Mouse (Mus musculus) heart, postnatal 10 days (tissue): ENCODE measurements around the gene Tpcn2. TPM values are rescaled to one million over a fixed set of nuclear protein-coding genes. Genes with fewer than 3 reads are reported as not detected.

Source experiments
- DNase-seq, 2 experiments: peaks; one replicate each; pipeline ENCODE4 v3.0.0; 2021
- intact Hi-C: fragments of 180-260 bp; cut with DNase I; formaldehyde crosslinking; loops from one replicate; pipeline ENCODE4 v1.15.1; 2025
- total RNA-seq, 2 experiments: library from RNA; stranded (reverse); gene quantifications; 2 replicates each; pipeline ENCODE4 v1.2.3; 2021

The Tpcn2 gene
- total RNA-seq, 2 experiments from 2014 or later: 5.5 to 7.6 TPM

DNA sequence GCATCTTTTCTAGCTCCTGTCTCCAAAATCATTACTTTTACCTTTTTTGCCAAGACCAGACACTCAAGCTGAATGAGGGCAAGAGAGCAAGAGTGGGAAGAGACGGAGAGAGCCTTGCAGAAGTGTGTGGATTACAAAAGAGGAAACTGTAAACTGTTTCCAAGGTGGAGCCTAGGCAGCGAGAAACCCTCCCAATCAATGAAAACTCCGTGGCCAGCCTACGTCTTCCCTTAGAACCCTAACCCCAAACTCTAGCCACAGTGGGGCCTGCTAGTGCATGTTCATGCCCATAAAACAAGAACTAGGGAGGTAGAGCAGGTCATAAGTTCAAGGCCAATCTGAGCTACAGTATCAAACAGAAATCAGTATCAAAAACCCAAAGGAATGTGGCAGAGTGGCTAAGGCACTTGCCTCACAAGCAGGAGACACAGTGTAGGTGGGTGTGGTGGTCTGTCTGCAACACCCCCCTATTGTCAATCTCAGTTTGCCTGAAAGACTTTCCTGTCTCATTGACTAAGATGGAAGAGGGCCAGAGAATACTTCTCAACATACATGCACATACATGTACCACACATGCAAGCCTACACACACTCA is 73.2 kb downstream of the Tpcn2 start:
- no peak for DNase-seq
- intact Hi-C loops: no loop called here

DNA sequence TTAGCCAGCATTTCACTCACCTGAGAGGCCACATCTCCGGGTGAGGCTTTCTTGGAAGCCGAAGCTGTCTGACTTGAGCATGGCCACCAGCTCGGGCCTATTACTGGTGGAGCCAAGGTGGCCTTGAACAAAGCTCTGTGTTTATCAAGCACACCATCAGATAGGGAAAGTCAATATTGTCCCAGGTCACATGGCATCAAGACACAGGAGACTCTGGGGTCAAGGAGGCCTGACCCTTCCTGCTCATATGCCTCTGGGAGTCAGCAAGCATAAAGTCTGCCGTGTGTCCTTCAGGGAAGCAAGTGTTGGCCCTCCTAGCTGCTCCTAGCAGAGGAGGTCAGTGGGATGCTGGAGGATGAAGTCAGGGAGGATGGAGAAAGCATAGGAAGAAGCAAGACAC is 75.8 kb downstream of the Tpcn2 start, which contains the start of gene 1810010D01Rik:
Gene 1810010D01Rik (minus strand): TSS at position 114 of the 400 bp plus-strand sequence.
- intact Hi-C loops: no loop called here
- DNase-seq: no peak

DNA sequence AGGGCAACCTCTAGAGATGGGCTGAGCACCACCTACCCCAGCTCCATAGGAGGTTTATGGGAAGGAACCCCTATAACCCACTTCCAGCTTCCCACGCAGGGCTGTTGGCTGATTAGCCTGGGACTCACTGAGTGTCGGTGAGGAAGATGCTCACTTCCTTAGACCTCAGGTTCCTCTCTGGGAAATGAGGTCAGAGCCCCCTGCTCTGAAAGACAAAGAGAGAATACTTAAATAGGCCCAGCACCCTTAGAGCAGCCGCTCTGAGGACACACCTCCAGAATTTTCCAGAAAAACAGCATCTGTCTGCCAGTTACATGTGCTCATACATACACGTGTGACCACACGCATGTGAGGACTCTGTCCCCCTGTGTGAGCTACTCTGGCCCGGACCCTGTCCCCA is 77.0 kb downstream of the Tpcn2 start:
- intact Hi-C loops: no loop called here
- no peak for DNase-seq

DNA sequence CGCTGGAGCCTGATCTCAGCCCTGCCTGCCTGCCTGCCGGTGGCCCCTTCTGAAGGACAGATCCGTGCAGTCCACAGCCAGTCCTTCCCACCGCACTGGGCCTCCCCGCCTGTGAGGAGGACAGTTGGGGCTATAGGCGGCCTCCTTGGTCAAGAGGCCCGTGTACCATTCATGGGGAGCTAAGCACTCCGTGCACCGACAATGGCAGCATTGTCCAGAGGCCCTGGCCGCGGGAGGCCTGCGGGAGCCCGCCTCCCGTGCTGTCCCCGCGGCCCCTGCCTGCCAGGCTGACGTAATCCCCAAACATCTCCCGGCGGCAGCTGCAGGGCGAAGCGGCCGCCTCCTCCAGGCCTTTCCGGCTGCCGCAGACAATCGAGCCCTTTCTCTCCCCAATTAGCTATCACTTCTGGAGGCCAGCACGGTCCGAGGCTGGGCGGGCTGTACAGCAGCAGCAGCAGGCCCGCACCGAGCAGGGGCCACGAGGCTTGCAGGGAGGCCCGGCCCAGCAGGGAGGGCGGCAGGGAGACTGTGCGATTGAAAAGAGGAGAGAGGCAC is 77.7 kb downstream of the Tpcn2 start:
- DNase-seq: peak; percentile 85
- intact Hi-C loops: no loop called here

DNA sequence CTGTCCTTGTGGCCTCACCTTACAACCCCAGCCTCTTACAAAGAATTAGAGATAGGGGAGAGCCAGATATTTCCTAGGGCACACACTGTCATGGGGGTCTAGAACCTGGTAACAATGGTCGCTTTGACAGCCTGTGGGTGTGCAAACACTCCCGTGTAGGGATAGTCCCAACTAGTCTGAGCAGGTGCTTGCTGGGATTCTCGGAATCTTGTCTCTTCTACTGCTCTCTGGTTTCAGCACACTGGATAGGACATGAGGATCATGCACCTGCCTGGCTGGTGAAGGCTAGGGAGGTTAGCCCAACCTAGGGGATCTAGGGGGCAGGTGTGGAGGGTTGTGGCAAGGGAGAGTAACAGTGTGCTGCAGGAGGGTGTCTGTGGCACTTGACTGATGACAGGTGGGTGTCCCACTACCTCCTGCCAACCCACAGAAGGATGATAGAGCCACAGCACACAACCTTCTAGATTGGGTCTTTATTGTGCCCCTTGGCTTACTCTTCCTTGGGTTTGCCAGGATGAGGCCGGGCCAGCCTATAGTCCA is 78.4 kb downstream of the Tpcn2 start:
- DNase-seq: no peak
- intact Hi-C loops: no loop called here

DNA sequence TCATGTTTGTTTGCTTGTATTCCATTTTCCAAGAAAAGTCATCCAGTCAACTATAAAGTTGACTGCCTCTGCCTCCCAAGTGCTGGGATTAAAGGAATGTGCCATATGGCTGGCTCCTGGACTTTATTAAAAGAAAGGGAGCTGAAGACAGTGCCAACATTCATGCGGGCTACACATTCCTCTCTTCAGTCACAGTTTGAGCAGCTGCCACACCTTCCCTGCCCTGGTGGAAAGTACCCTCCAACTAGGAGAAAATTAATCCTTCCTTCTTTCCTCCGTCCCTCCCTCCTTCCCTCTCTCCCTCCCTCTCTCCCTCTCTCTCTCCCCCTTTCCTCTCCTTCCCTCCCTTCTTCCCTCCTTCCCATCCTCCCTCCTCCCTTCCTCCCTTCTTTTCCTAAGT is 84.1 kb downstream of the Tpcn2 start:
- no peak for DNase-seq
- intact Hi-C loops: loop anchor here (5.0 kb wide), 1 partner anchor 87 kb away; no protein-coding TSS in a partner anchor

DNA sequence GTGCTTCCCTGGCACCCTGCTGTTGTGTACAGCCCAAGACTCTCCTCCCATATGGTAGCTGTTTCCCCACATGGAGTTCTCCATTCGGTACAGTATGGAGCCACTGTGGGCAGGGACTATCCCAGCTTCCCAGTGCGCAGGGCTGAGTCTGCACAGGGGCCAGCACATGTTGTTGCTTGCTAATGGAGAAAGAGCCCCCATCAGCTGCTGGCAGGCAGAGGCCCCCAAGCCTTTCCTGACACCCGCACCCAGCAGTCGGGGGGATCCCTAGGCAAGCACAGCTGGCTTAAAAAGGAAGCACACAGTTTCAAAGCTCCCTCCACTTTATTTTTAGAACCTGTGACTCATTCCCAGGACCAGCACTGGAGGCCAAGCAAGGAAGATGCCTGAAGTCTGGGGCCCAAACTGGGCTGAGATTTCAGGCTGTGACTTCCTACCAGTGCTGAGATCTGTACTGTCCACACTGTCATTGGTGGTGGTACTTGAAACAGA is 85.5 kb downstream of the Tpcn2 start:
- intact Hi-C loops: loop anchor here (5.0 kb wide), 1 partner anchor 86 kb away; no protein-coding TSS in a partner anchor

DNA sequence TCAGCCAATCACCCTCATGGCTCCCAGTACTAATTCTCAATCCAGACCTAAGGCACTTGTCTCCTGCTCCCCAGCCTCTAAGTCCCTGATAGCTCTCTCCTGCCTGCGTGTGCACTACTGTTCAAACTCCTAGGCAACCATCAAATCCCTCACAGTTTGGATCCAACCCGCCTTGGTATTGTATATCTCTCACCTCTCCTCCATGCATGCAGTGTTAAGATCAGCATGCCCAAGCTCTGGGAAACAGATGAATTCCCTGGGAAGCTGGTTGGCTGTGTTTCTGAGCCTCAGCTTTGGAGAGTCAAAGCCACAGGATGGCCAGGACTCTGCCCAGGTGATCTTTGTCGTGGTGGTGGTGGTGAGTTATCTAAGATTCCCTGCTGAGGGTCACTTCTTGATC is 86.1 kb downstream of the Tpcn2 start:
- intact Hi-C loops: loop anchor here (5.0 kb wide), 1 partner anchor 85 kb away; no protein-coding TSS in a partner anchor

More for the DNA sequence above, 85.5 kb downstream of the Tpcn2 start:
- peak; percentile 77 for DNase-seq

DNA sequence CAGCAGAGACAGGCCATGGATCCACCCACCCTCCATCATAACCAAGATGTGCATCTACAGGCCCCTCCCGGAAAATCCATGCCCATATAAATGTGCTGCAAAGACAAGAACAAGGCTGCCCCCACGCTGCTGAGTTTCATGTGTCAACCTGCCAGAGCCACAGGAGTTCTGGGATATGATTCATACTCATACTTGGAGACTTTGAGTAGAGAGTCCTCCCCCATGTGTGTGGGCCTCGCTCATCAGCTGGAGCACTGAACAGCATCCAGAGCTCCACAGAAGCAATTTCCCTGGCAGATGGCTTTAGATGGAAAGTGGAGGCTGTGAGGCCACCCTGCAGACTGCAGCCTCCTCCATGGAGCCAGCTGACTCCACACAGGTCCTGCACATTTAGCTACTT is 86.8 kb downstream of the Tpcn2 start:
- intact Hi-C loops: loop anchor here (5.0 kb wide), 1 partner anchor 85 kb away; no protein-coding TSS in a partner anchor

More for the DNA sequence above, 86.1 kb downstream of the Tpcn2 start:
- DNase-seq: no peak

DNA sequence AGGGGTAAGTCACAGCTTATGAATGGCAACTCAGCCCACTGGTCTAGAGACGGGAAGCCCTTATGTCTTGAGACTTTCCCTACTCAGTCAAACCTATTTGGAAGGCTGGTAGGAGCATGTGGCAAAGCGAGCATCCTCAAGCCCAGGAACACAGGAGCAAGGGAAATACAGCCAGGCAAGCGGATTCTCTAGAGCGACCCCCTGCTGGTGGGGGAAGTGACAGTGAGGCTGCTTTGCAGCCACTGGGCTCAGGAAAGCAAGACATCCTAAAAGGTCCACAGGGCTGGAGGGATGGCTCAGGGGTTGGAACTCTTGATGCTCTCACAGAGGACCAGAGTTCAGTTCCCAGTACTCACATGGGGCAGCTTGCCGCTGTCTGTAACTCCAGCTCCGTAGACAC is 87.5 kb downstream of the Tpcn2 start:
- intact Hi-C loops: loop anchor here (5.0 kb wide), 1 partner anchor 84 kb away; no protein-coding TSS in a partner anchor

More for the DNA sequence above, 86.8 kb downstream of the Tpcn2 start:
- DNase-seq: peak; percentile 58 to 62

DNA sequence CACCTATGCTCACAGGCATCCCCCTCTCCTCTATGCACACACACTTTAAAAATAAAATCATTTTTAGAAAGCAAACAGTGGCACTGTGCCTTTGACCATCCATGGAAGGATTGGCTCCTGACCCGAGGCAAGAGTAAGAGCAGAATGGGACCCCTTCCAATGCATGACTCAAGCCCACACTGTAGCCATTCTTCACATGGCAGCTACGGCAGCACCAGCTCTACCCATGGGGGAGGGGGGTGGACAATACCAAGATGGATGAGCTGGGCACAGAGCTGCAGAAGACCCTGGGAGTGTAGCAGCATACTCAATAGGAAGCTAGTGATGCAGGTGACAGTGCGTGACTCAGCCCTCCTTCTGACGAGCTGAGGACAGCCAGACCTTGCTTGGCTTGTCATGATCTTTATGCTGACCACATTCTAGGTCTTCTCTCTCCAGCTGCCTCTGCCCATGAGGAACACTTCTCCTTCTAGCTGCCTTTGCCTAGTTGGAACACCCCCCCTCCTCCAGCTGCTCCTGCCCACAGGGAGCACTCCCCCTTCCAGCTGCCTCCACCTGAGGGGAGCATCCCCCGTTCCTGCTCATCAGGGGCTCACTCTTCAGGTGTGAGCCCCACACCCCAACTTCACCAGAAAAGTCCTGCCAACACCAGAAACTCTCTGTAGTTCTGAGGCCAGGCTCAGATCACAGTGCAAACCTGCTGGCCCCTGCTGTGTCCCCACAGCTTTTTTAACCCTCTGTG is 88.5 kb downstream of the Tpcn2 start:
- peak; percentile 52 to 67 for DNase-seq
- intact Hi-C loops: loop anchor here (5.0 kb wide), 1 partner anchor 83 kb away; no protein-coding TSS in a partner anchor

More for the DNA sequence above, 87.5 kb downstream of the Tpcn2 start:
- no peak for DNase-seq

DNA sequence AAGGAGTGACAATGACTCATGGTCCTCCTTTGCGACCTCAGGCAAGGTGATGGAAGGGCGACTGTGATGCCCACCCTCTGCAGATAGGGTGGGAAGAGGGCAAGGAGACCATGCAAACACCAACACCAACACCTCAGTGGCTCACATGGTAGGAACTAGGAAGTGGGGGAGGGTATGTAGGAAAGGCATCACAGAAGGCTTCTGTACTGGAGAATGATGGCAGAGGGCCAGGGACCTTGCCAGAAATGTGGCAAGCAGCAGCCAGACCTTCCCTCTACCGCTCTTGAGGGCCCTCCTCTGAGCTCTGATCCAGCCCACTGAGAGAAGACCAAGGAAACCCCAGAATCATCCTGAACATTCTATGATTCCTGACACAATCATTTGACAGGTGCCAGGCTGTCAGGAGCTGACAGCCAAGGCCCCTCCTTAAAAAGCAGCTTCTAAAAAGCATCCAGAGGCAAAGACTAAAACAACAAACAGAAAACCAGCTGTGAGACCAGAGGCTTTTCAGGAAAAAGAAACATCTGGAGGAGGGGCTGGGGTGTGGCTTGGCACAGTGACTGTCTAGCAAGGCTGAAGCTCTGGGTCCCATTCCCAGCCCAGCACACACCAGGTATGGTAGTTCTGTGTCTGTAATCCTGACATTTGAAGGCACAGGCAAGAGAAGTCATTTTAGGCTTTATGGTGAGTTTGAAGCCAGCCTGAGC is 89.2 kb downstream of the Tpcn2 start:
- peak; percentile 81 to 85 for DNase-seq
- intact Hi-C loops: loop anchor here (5.0 kb wide), 1 partner anchor 82 kb away; no protein-coding TSS in a partner anchor

DNA sequence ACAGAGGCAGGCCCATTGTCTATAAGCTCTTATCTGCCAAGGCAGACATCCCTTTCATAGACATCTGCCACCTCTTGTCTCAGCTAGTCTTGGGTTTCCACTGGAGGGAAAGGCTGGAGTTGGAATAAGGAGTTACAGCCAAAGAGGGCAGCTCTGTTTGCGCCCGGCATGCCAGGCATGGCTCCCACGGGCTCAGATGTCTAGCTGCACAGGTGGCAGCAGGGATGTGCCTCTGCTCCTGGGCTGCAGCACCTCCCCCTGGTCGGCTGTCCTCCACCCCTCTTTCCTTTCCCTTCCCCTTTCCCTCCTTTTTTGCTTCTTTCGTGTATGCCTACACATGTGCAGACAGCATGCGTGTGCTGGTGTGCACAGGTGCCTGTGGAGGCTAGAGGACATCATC is 91.0 kb downstream of the Tpcn2 start:
- intact Hi-C loops: no loop called here
- no peak for DNase-seq

DNA sequence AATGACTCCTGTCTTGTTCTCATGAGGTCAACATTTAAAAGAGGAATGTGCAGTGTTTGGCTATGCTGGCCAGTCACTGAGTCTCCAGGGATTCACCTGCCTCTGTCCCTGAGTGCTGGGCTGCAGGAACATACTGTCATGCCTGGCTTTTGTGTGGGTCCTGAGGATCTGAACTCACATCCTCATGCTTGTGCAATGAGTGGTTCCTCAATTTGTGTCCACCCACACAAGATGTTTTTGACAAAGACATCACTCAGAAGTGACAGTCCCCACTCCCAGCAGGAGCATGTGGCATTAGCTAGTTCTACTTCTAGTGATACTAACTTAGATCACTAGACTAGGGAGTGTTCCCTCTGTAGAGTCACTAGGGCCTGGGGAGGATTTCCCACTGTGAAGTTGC is 93.3 kb downstream of the Tpcn2 start:
- intact Hi-C loops: no loop called here
- no peak for DNase-seq

DNA sequence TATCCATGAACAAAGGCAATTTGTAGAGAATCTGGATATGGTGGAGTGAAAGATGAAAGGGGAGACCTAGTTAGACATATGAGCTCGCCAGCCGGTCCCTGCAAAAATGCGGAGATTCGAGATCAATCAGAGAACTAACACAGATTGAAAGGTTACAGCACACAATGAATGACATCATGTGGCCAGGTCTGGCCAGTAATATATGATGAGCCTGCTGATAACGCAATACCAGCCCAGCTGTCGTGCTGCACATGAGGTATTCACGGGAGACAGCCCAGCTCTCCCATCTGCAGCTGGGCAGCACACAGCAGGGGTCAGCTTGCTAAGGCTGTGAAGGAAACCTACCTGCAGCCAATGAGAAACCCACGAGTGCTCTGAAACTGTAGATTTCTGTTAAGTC is 94.5 kb downstream of the Tpcn2 start:
- no peak for DNase-seq
- intact Hi-C loops: no loop called here

DNA sequence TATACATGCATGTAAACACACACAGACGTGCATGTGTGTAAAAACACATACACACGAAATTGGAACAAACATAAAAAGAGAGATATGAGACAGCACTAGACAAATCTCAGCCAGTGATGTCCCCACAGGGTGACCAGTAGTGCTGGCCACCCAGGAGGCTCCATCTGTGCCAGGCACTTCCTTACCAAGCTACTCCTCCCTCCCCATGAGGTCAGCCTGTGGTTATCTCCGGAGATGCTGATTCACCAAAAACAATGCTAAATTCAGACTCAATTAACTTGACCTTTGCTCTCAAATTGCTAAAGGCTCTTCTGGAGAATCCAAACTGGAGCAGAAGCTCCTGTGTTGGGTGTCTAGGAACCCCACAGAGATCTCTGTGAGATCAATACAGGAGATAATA is 96.0 kb downstream of the Tpcn2 start:
- intact Hi-C loops: no loop called here
- no peak for DNase-seq

DNA sequence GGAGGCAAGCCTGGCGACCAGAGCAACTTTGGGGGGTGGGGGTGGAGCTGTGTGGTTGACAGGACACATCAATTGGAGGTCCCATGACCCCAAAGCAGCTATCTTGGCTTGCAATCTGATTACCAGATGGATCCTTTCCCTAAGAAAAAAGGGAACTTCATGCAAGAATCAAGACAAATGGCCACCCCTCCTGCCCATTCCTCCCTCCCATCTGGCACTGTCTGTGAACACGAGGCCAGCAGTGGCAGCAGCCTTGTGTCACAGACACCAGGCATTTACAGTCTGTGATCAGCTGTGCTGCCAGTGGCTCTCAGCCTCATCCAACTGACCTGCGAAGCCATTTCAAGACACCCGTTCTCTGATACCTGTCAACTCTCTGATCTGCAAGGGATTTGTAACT is 101.4 kb downstream of the Tpcn2 start:
- intact Hi-C loops: no loop called here
- no peak for DNase-seq

DNA sequence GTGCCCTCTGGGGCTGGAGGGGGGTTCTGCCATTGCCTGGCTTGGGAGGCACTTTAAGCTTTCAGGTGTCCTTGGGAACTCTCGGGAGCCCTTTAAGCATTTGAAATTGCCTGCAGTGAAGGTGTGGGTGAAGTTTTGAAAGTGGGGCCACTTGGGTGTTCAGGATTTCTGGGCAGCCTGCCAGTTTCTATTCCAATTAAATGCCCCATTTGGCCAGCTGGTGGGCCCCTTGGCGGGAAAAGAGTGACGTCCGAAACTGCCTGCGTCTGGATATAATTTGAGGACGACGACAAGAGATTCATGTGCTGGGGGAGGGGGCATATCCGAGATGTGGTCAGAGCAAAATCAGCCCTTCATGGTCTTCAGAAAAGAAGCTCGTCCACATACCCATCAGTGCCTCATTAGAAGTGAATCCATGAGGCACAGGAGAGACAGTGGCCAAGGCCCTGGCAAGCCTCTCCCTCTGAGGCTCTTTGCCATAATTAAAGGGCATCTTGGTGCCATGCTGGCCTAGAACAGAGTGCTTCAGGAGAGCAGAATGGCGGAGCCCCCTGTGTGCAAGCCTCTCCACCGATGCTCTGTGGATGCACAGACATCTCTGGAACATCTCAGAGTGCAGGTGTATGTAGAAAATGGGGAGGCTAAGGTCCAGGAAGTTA is 102.3 kb downstream of the Tpcn2 start:
- intact Hi-C loops: no loop called here
- no peak for DNase-seq

DNA sequence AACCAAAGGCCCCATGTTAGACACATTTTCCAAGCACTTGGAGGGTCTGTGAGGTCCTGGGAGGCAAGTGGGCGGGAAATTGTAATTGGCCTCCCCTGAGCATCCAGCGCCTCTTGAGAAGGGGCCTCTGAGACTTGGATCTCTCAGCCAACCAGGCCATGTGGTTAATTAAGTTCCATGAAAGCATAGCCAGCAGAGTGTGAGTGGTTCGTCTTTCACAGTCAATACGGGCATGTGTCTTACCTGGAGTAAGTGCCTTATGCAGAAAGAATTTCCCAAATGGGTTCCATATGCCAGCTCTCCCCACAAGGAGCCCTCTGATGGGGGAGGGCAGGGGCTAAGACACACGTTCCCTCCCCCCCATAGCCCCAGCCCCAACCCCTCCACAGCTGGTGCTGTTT is 104.1 kb downstream of the Tpcn2 start:
- intact Hi-C loops: no loop called here
- DNase-seq: no peak
